Mouse (Mus musculus) heart, postnatal 0 days (tissue): ENCODE results near the gene Lmbr1. TPM values are rescaled to one million over a fixed set of nuclear protein-coding genes. Genes with fewer than 3 reads are reported as not detected.
A peak's percentile ranks its signal among the peaks of the same experiment; 100 is the strongest.

Experiments used
- ATAC-seq: fragments of 200-750 bp; cut with Nextera tagmentation; 2 replicates; pipeline ENCODE4 v1.8.0; 2017; ENCODE audit warnings: low read depth, moderate number of reproducible peaks, moderate library complexity; ENCODE audit not compliant: insufficient read depth
- DNase-seq: peaks from one replicate; pipeline ENCODE4 v3.0.0-alpha.2; 2016; ENCODE audit warnings: low spot score
- H3K27ac ChIP-seq: fragments of 300-500 bp; sonication (generic); 2 replicates; pipeline ENCODE4 v1.5.1; 2014; ENCODE audit warnings: low read depth, mild to moderate bottlenecking
- H3K27me3 ChIP-seq: fragments of 300-500 bp; sonication (generic); 2 replicates; pipeline ENCODE4 v1.6.1; 2014; ENCODE audit warnings: low read length, mixed read lengths; ENCODE audit not compliant: control insufficient read depth, insufficient read depth
- H3K36me3 ChIP-seq: fragments of 300-500 bp; sonication (generic); replicated peaks from 2 replicates; pipeline ENCODE4 v1.6.1; 2014; ENCODE audit warnings: low read length, mixed read lengths; ENCODE audit not compliant: control insufficient read depth, insufficient read depth
- H3K4me1 ChIP-seq: fragments of 300-500 bp; sonication (generic); 2 replicates; pipeline ENCODE4 v1.6.1; 2014; ENCODE audit warnings: antibody characterized with exemption; ENCODE audit not compliant: control insufficient read depth, insufficient read depth
- H3K4me2 ChIP-seq: fragments of 300-500 bp; sonication (generic); 2 replicates; pipeline ENCODE4 v1.6.1; 2014; ENCODE audit warnings: low read depth, mild to moderate bottlenecking, low read length, moderate library complexity
- H3K4me3 ChIP-seq: fragments of 300-500 bp; sonication (generic); 2 replicates; pipeline ENCODE4 v1.5.1; 2014; ENCODE audit warnings: low read depth, low read length
- H3K9ac ChIP-seq: fragments of 300-500 bp; sonication (generic); replicated peaks from 2 replicates; pipeline ENCODE4 v1.6.1; 2014; ENCODE audit warnings: low read depth, low read length, mixed read lengths
- H3K9me3 ChIP-seq: fragments of 300-500 bp; sonication (generic); replicated peaks from 2 replicates; pipeline ENCODE4 v1.6.1; 2016; ENCODE audit warnings: low read length; ENCODE audit not compliant: control insufficient read depth
- CTCF ChIP-seq: IDR thresholded peaks from 2 replicates; pipeline ENCODE4 v1.5.1; 2016; ENCODE audit warnings: antibody characterized with exemption, control low read depth, low read depth
- EP300 ChIP-seq: IDR thresholded peaks from 2 replicates; pipeline ENCODE4 v1.6.1; 2016; ENCODE audit warnings: antibody characterized with exemption, low read depth
- WGBS: fragments of 180-500 bp; shearing (Covaris S2); extraction: QIAGEN DNeasy Blood & Tissue Kit; methylation state at CpG from one replicate; pipeline ENCODE4 v1.1.7; 2014; 5-methylcytosine and 5-hydroxymethylcytosine counted together
- polyA plus RNA-seq: library from polyadenylated mRNA; unstranded; fragments of >200 nt; fragmentation: Nextera tagmentation; extraction: Ambion mirVana; gene quantifications from 2 replicates; pipeline ENCODE4 v1.2.1, GENCODE M21; 2015
- total RNA-seq: library from RNA; depleted of rRNA; stranded (reverse); fragments of >200 nt; gene quantifications from 2 replicates; pipeline ENCODE4 v1.2.3, GENCODE M21; 2014; ENCODE audit warnings: low replicate concordance

The Lmbr1 gene
- total and polyA plus RNA-seq, 2 experiments from 2014 or later: 16.9 to 18.2 TPM

DNA sequence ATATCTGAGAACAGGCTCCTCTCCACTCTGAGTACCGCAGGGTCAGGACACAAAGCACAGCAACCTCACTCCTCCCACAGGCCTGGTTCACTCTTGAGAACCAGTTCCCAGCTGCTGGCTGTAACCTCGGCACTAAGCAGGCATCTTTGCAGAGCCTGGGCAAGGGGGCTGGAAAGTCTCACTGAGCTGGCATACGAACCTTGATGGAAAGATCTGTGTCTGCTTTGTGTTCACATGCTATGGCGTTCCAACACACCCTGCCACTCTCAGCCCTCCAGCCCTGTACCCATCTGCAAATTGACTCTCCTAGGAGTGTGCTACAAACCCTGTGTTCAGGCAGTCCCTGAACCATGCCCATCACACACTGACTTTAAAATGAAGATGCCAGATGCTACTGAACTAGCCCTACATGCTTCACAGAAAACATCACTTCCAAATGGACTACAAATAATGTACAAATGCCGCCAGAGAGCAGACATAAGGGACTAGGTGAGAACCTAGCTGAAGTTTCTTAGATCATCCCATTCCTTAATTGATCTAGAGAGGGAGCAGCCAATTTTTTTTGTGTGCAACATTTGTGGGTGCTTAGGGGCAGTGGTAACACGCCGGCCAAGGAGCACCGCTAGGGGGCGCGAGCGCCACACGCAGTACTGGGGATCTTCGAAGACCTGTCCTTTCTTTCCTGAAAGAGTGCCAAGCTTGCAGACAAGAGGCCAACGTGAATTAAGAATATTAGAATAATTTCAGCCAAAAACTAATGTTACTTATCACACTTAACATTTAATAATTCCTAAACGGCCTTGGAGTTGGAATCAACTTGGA lies 11.0 kb upstream of the Lmbr1 start:
- no peak overlapping the region for H3K4me3 ChIP-seq
- H3K9ac ChIP-seq: no peak overlapping the region
- H3K27ac ChIP-seq: peak overlapping the region; percentile 85
- DNase-seq (peak; percentile 49), ATAC-seq (peak; percentile 57; the same call in 1 of the 2 replicates)
- H3K36me3 ChIP-seq: no peaks in the 10 kb centered on the region
- H3K4me1 ChIP-seq: no peaks in the 10 kb centered on the region
- H3K27me3 ChIP-seq: no peaks in the 10 kb centered on the region
- no peak overlapping the region for H3K4me2 ChIP-seq
- TF ChIP-seq CTCF (peak; percentile 85), EP300 (no peak)
- WGBS: 14% methylated on average over 15 of the region's 15 CpGs
- H3K9me3 ChIP-seq: no peaks in the 10 kb centered on the region

DNA sequence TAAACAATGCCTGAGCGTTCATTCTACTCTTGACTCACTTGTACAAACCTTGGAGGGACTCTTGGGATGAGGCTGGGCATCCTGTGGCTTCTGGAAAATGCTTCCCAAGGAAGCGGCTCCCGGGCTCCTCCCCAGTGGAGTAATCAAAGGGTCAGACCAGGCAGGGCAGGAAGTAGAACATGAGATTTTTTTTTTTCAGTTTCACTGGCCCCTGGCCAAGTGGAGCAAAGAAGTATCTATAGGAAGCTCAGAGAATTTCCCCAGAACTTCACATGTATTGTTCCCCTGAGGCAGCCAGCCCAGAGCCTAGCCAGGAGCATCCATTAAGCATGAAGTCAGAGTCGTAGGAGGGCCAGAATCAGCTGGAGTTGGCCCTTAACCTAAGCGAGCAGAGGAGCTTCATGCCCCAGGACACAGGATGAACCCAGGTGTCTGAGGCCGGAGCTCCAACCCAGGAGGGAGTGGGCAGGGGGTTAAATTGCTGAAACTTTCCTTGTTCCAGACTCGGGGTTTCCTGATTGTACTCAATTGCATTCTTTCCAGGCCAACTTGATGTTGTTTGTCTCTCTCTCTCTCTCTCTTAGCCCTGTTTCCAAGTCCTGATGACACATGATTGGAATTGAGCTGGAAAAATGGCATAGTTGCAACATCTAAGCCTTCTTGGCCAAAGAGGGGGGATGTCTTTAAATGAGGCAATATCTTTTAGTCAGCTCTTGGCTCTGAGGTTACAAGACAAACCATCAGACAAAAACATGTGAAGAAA lies 10.2 kb upstream of the Lmbr1 start:
- no peaks in the 10 kb centered on the region for H3K4me1 ChIP-seq
- no peaks in the 10 kb centered on the region for H3K36me3 ChIP-seq
- no peaks in the 10 kb centered on the region for H3K9me3 ChIP-seq
- no peak overlapping the region for H3K9ac ChIP-seq
- peak; percentile 86 for ATAC-seq
- H3K4me2 ChIP-seq: no peak overlapping the region
- peak; percentile 61 for DNase-seq
- TF ChIP-seq EP300 (peak; percentile 87; the same call in 1 of the 2 replicates), CTCF (no peak)
- no peaks in the 10 kb centered on the region for H3K27me3 ChIP-seq
- H3K4me3 ChIP-seq: no peak overlapping the region
- WGBS: 37% methylated on average over 7 of the region's 7 CpGs
- H3K27ac ChIP-seq: peak overlapping the region; percentile 85

DNA sequence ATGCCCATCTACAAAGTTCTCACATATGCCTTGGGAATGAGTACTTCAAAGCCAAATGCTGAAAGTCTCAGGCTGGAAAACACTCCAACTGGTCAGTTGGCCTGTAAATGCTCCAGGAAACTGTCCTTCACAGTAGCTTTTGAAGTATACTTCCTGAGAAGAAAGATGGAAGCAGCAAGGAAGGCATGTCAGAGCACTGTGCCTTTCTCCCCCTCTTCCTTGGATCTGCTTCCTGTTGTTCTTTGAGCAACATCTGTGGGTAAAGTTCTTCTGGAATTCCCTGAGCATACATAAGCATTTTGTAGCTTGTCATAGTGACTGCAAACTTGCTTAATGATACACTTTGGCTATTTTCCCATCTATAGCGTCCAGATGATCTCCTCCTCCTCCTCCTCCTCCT lies 9.4 kb upstream of the Lmbr1 start:
- H3K4me2 ChIP-seq: no peak overlapping the region
- H3K9ac ChIP-seq: no peak overlapping the region
- ATAC-seq (peak; percentile 27; the same call in 1 of the 2 replicates), DNase-seq (no peak)
- no peaks in the 10 kb centered on the region for H3K9me3 ChIP-seq
- H3K27me3 ChIP-seq: no peaks in the 10 kb centered on the region
- TF ChIP-seq CTCF: no peak
- no peak for TF ChIP-seq EP300
- peak overlapping the region; percentile 85 for H3K27ac ChIP-seq
- WGBS: 25% methylated on average over 1 of the region's 1 CpGs
- H3K4me1 ChIP-seq: no peaks in the 10 kb centered on the region
- H3K4me3 ChIP-seq: no peak overlapping the region
- H3K36me3 ChIP-seq: no peaks in the 10 kb centered on the region

DNA sequence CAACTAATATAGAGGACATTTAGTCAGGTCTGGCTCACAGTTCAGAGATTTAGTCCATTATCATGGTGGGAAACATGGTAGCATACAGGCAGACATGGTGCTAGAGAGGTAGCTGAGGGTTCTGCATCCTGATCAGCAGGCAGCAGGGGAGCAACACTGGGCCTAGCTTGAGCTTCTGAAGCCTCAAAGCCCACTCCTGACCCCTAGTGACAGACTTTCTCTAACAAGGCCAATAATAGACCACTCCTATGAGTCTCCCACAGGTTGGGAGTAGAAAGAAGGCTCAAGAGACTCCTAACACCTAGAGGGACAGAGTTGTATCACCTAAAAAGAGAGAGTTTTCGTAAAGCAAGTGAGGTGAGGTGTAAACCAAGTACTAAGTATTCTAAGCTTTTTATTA lies 4.6 kb upstream of the Lmbr1 start:
- Histone ChIP-seq H3K4me1 (peaks cover 7% of the 10 kb centered on the region; the same call in 1 of the 2 replicates), H3K4me3 (no peak overlapping the region), H3K27me3 (no peaks in the 10 kb centered on the region), H3K9me3 (no peaks in the 10 kb centered on the region), H3K36me3 (no peaks in the 10 kb centered on the region), H3K9ac (no peak overlapping the region), H3K27ac (no peak overlapping the region), H3K4me2 (no peak overlapping the region)
- DNase-seq (no peak), ATAC-seq (no peak)
- WGBS: 70% methylated on average over 1 of the region's 1 CpGs
- peak; percentile 31 for TF ChIP-seq CTCF
- no peak for TF ChIP-seq EP300

DNA sequence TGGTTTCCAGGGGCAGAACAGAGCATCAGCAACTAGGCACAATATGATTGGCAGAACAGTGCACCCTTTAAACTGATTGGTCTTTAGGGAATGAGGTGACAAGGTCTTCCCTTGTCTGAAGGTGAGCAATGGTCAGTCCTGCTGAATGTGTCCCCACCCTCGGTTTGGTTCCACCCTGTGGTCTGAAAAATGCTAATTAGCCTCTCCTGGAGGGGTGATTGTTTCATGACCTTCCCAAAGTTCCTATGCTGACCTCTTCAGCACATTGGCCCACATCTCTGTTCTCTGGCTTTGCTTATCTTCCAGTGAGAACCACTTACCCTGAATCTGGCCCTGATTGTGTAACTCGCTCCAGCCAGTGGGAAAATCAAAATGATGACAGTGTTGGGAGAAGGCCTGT lies 1.9 kb upstream of the Lmbr1 start:
- 61% methylated on average over 2 of the region's 2 CpGs for WGBS
- no peak overlapping the region for H3K4me3 ChIP-seq
- no peak for ATAC-seq
- no peak overlapping the region for H3K9ac ChIP-seq
- no peaks in the 10 kb centered on the region for H3K36me3 ChIP-seq
- no peak overlapping the region for H3K27ac ChIP-seq
- no peak for DNase-seq
- no peaks in the 10 kb centered on the region for H3K9me3 ChIP-seq
- H3K4me2 ChIP-seq: no peak overlapping the region
- TF ChIP-seq EP300 (no peak), CTCF (no peak)
- peaks cover 14% of the 10 kb centered on the region; the same call in 1 of the 2 replicates for H3K4me1 ChIP-seq
- no peaks in the 10 kb centered on the region for H3K27me3 ChIP-seq
